Mouse (Mus musculus): ENCODE results near the gene Ctbp2. TPM values are rescaled to one million over a fixed set of nuclear protein-coding genes. Genes with fewer than 3 reads are reported as not detected.
A peak's percentile ranks its signal among the peaks of the same experiment; 100 is the strongest.

Gene Ctbp2
- polyA plus RNA-seq, 1 experiment from 2014 or later: 133 TPM

DNA sequence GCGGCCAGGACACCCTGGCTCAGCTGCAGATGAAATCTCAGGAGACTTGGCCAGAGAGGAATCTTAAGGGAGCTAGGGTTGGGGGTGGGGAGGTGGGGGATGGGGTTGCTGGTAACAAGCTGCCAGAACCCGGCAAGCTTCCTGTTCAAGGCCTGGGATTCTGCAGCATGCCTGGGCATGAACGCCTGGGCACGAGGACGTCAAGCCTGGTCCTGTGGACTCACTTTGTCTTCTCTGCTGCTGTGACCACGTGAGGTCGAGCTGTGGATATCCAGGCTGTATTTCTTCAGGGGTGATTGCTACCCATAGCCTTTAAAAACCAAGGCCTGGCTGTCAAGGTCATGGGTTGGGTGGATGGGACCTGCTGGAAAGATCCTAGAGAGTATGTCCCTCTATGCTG lies 118.4 kb downstream of the Ctbp2 start:
- Histone ChIP-seq H3K9me3 (no peaks in the 10 kb centered on the region), H3K4me3 (no peak overlapping the region), H3K36me3 (replicated peaks) (peaks cover 73% of the 10 kb centered on the region), H3K27ac (peak overlapping the region; percentile 53), H3K27me3 (ENCODE audit: poor library complexity, severe bottlenecking) (no peaks in the 10 kb centered on the region), H3K4me1 (peaks cover 39% of the 10 kb centered on the region)
- 88% methylated on average over 7 of the region's 7 CpGs for WGBS
- no peak for DNase-seq (ENCODE audit: extremely low spot score, low spot score)

DNA sequence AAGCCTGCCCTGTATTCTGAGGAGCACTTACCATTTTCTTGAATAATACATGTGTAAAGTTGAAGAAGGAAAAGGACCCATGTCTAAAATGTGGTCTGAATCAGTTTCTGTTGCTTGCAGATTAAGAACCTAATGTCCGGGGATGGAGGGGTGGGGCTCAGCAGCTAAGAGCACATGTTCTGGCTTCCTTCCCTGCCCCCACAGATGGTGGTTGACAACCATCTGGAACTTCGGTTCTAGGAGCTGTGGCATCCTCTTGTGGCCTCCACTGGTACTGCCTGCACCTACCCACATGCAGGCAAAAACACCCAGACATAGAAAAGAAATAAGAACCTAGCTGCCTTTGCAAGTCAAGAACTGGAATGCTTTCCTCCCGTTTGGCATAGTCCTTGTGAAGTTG lies 120.7 kb downstream of the Ctbp2 start:
- H3K36me3 ChIP-seq (replicated peaks): peaks cover 75% of the 10 kb centered on the region
- WGBS: 58% methylated on average over 3 of the region's 3 CpGs
- peaks cover 27% of the 10 kb centered on the region for H3K4me1 ChIP-seq

DNA sequence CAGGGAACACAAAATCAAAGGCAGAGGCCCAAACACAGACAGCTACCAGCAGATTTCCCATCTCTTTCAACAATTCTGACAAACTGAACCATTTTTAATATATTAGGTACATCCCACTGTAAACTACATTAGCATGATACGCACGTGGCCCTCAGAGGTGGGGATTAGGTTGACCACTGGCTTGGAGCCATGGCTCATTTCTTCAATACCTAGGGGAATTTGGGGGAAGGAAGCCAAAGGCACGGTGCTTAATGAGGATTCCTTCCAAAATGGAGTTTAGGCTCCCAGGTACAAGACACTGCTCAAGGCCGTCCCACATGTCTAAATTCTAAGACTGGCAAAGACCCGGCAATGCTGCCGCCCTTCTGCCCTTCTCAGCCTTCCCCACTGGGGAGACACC lies 121.9 kb downstream of the Ctbp2 start:
- WGBS: 92% methylated on average over 6 of the region's 6 CpGs
- H3K4me3 ChIP-seq: no peak overlapping the region
- peaks cover 77% of the 10 kb centered on the region for H3K36me3 ChIP-seq (replicated peaks)
- H3K9me3 ChIP-seq: no peaks in the 10 kb centered on the region
- DNase-seq (ENCODE audit: extremely low spot score, low spot score): no peak
- H3K4me1 ChIP-seq: peaks cover 22% of the 10 kb centered on the region
- no peaks in the 10 kb centered on the region for H3K27me3 ChIP-seq (ENCODE audit: poor library complexity, severe bottlenecking)
- H3K27ac ChIP-seq: no peak overlapping the region

More for the DNA sequence above, 120.7 kb downstream of the Ctbp2 start:
- Histone ChIP-seq H3K27me3 (ENCODE audit: poor library complexity, severe bottlenecking) (no peaks in the 10 kb centered on the region), H3K9me3 (no peaks in the 10 kb centered on the region), H3K27ac (no peak overlapping the region), H3K4me3 (no peak overlapping the region)
- no peak for DNase-seq (ENCODE audit: extremely low spot score, low spot score)

DNA sequence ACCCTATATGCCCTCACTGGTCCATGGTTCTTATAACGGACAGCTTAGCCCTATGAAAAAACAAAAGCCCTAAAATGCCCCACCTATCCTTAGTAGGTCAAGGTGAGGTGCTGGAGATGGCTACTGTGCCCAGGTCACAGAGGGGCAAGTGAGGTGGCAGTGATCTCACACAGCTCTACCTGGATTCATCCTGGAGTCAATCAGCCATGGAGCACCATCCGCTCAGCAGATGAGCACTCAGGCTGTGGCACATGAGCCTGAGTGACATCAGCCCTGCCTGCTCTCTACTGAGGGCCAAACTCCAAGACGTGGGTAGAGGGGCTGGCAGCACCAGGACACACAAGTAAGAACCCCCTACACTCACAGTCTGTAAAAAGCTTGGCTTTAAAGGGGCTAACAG lies 122.8 kb downstream of the Ctbp2 start:
- DNase-seq (ENCODE audit: extremely low spot score, low spot score): no peak
- Histone ChIP-seq H3K9me3 (no peaks in the 10 kb centered on the region), H3K27ac (no peak overlapping the region), H3K4me1 (peaks cover 22% of the 10 kb centered on the region), H3K27me3 (ENCODE audit: poor library complexity, severe bottlenecking) (no peaks in the 10 kb centered on the region), H3K4me3 (no peak overlapping the region), H3K36me3 (replicated peaks) (peaks cover 85% of the 10 kb centered on the region)
- WGBS: 95% methylated on average over 3 of the region's 3 CpGs

DNA sequence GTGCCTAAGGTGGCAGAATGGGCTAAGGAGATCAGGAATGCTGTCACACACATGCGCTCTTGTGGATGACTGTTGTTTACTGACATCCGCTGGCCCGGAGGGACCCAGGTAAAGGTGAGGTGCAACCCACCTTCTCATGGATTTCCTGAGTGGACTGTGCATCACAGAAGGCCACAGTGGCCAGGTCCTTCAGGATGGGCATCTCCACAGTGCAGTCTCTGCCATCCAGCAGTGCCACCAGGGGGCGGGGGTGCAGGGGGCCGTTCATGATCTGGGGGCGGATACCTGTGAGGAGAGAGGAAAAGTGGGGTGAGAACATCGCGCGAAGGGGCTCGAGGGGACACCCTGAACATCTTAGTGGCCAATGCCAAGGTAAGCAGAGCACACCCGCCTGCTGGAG lies 125.1 kb downstream of the Ctbp2 start:
- Histone ChIP-seq H3K27ac (no peak overlapping the region), H3K4me1 (0 out of 2 replicates have a peak, but pooled peaks cover 5% of the 10 kb centered on the region), H3K9me3 (no peaks in the 10 kb centered on the region), H3K27me3 (ENCODE audit: poor library complexity, severe bottlenecking) (no peaks in the 10 kb centered on the region), H3K36me3 (replicated peaks) (peaks cover 94% of the 10 kb centered on the region), H3K4me3 (no peak overlapping the region)
- WGBS: 95% methylated on average over 11 of the region's 11 CpGs
- DNase-seq (ENCODE audit: extremely low spot score, low spot score): no peak

DNA sequence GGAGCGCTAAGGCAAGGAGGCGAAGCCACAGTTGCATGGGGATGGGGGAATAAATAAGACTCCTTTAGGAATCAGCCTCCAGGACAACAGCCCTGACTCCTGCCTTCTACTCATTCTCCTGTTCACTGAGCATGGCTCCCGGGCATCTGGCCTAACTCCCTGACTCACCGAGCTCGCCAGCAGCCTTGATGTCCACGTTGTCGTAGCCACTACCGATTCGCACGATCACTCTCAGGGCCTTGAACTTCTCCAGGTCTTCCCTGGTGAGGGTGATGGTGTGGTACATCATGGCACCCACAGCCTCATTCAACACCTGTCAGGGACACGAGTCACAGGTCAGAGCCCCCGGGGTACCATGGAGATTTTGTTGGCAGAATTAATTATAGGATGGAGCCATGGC lies 125.5 kb downstream of the Ctbp2 start:
- DNase-seq (ENCODE audit: extremely low spot score, low spot score): no peak
- Histone ChIP-seq H3K9me3 (no peaks in the 10 kb centered on the region), H3K4me3 (no peak overlapping the region), H3K27me3 (ENCODE audit: poor library complexity, severe bottlenecking) (no peaks in the 10 kb centered on the region), H3K27ac (no peak overlapping the region), H3K36me3 (replicated peaks) (peaks cover 98% of the 10 kb centered on the region), H3K4me1 (0 out of 2 replicates have a peak, but pooled peaks cover 1% of the 10 kb centered on the region)
- WGBS: 97% methylated on average over 12 of the region's 12 CpGs

DNA sequence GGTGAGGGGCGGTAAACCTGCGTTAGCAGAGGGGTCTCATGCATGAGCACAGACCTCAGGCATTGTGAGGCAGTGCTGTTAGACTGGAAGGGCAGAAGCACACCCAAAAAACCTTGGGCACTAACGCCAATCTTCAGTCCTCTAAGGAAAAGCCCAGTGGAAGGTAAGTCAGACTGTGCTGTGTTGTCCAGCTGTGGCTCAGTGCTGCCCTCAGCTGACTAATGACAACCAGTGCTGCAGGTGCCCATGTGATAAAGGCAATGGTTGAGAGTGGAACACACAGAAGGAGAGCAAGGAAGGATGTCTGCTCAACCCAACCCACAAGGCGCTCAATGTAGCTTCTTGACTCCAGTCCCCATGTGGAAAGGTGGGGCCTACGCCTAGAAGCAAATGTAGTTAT lies 127.8 kb downstream of the Ctbp2 start:
- no peak overlapping the region for H3K4me3 ChIP-seq
- no peaks in the 10 kb centered on the region for H3K27me3 ChIP-seq (ENCODE audit: poor library complexity, severe bottlenecking)
- no peaks in the 10 kb centered on the region for H3K9me3 ChIP-seq
- H3K4me1 ChIP-seq: no peaks in the 10 kb centered on the region
- WGBS: 88% methylated on average over 5 of the region's 5 CpGs
- DNase-seq (ENCODE audit: extremely low spot score, low spot score): no peak
- peaks cover 100% of the 10 kb centered on the region for H3K36me3 ChIP-seq (replicated peaks)
- H3K27ac ChIP-seq: no peak overlapping the region

DNA sequence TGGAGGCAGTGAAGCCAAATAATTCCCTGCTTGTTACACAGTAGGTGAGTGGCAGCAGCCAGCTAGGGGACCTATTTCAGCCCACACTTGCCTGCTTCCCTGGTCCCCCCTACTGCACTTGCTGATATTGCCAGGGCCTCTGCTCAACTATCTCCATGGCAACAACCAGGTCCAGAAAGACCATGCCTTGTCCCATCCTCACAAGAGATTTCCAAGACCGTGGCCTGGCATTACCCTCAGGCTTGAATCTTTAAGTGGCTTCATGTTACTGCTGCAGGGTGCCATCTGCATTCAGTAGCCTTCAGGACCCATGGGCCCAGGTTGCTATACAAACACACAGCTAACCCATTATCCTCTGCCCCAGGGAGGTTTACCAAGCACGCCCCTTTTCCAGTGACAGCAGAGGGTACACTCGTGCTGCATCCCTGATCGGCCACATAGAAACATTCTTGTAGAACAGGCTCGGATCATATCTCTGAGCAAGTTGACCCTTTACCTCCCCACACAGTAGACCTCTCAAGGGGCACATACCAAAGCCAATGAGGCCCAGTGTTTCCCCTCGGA lies 129.4 kb downstream of the Ctbp2 start:
- H3K36me3 ChIP-seq (replicated peaks): peaks cover 100% of the 10 kb centered on the region
- no peak overlapping the region for H3K27ac ChIP-seq
- WGBS: 87% methylated on average over 6 of the region's 6 CpGs
- H3K27me3 ChIP-seq (ENCODE audit: poor library complexity, severe bottlenecking): no peaks in the 10 kb centered on the region
- H3K4me3 ChIP-seq: no peak overlapping the region
- no peaks in the 10 kb centered on the region for H3K9me3 ChIP-seq
- H3K4me1 ChIP-seq: no peaks in the 10 kb centered on the region
- DNase-seq (ENCODE audit: extremely low spot score, low spot score): peak; percentile 9

DNA sequence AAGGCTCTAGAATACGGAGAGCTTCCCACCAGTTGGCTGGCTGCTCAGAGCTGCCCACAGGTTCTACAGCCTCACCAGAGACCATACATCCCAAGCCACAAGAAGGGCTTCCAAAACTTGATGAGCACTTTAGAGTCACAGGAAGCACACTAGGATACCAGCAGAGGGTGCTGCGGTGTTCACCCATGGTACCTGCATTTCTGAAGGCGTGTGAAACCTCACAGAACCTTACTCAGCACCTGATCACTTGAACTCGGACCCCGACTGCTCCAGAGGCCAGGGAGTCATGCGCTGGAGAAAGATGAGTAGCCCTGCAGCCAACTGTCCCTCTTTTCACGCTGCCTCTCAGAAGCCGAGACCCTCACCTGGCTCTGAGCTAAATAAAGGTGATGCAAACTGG lies 130.0 kb downstream of the Ctbp2 start:
- peaks cover 100% of the 10 kb centered on the region for H3K36me3 ChIP-seq (replicated peaks)
- DNase-seq (ENCODE audit: extremely low spot score, low spot score): peak; percentile 11
- no peaks in the 10 kb centered on the region for H3K4me1 ChIP-seq
- no peak overlapping the region for H3K4me3 ChIP-seq
- no peak overlapping the region for H3K27ac ChIP-seq
- 89% methylated on average over 8 of the region's 8 CpGs for WGBS
- H3K27me3 ChIP-seq (ENCODE audit: poor library complexity, severe bottlenecking): no peaks in the 10 kb centered on the region
- no peaks in the 10 kb centered on the region for H3K9me3 ChIP-seq

DNA sequence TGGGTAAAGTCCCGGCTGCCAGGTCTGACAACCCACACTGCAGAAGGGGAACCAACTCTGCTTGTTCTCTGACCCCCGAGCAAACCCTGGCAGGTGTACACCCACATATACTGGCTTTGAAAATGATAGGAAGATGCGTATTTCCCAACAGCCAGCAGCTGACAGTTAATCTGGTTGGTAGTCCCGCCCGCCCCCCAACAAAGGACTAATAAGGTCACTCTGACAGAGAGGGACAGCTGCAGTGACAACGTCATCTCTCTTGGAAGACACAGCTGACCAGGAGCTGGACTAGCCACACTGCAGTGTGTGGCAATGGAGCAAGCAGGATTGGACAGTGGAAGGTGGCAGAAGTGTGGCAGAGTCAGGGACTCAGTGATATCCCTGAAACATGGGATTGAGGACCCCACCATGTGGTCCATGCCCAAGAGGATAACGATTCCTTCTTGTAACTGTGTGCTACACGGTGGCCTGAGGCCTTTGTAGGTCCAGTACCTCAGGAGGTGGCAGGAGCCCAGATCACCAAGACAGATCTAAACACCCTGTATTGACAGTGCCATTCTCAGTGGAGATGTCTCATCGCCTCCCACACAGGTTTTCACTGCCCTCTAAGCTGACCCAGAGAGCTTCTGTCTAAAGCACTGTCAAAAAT lies 131.1 kb downstream of the Ctbp2 start:
- DNase-seq (ENCODE audit: extremely low spot score, low spot score): peak; percentile 10
- H3K36me3 ChIP-seq (replicated peaks): peaks cover 100% of the 10 kb centered on the region

DNA sequence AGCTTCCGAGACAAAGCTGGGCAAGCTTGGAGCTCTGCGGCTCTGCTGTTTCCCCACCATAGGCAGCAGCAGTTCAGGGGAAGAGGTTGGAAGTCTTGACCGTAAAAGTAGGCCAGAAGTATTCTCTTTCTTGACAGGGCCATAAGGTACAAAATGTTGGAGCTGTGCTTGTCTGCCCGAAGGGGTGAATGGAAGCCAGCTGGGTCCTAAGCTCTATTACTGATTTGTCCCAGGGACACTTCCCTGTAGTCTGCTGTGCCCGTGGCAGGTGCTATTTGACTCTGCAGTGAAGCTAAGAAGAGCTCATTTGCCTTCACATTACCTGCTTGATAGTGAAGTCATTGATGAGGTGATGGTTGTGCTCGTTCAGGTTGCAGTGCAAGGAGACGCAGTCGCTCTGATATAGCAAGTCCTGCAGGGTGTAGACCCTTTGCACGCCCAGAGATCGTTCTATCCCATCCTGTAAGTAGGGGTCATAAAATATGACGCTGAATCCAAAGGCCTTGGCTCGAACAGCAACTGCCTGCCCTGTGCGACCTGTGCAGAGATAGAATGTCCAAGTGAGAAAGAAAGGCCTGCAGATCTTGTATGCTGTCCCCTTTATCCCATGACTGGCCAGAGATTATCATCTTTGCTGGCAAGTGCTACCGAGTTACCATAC lies 132.8 kb downstream of the Ctbp2 start:
- WGBS: 94% methylated on average over 14 of the region's 14 CpGs
- no peaks in the 10 kb centered on the region for H3K27me3 ChIP-seq (ENCODE audit: poor library complexity, severe bottlenecking)
- H3K27ac ChIP-seq: no peak overlapping the region
- H3K9me3 ChIP-seq: no peaks in the 10 kb centered on the region
- no peak overlapping the region for H3K4me3 ChIP-seq
- no peak for DNase-seq (ENCODE audit: extremely low spot score, low spot score)
- peaks cover 93% of the 10 kb centered on the region for H3K36me3 ChIP-seq (replicated peaks)
- H3K4me1 ChIP-seq: no peaks in the 10 kb centered on the region

More for the DNA sequence above, 131.1 kb downstream of the Ctbp2 start:
- WGBS: 87% methylated on average over 9 of the region's 9 CpGs
- H3K4me3 ChIP-seq: no peak overlapping the region
- H3K27me3 ChIP-seq (ENCODE audit: poor library complexity, severe bottlenecking): no peaks in the 10 kb centered on the region
- no peaks in the 10 kb centered on the region for H3K4me1 ChIP-seq
- no peaks in the 10 kb centered on the region for H3K9me3 ChIP-seq
- no peak overlapping the region for H3K27ac ChIP-seq

DNA sequence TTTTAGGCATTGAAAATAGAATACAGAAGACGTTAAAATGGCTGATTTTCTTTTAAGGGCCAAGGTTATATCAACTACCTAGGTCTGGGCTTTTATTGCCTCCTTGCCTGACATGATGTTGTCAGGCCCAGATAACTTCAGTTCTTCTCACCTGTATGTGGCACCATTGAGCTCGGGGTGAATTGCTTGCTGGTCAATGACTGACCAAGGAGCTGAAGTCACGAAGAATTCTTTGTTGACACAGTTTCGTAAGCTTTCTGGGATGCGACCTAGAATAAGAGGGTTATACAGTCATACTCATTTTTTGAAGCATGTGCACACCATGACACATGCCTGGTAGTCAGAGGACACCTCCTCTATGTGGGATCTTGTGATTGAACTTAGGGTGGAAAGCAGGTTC lies 134.3 kb downstream of the Ctbp2 start:
- Histone ChIP-seq H3K36me3 (replicated peaks) (peaks cover 93% of the 10 kb centered on the region), H3K9me3 (no peaks in the 10 kb centered on the region), H3K27me3 (ENCODE audit: poor library complexity, severe bottlenecking) (no peaks in the 10 kb centered on the region), H3K4me1 (no peaks in the 10 kb centered on the region), H3K4me3 (no peak overlapping the region), H3K27ac (no peak overlapping the region)
- DNase-seq (ENCODE audit: extremely low spot score, low spot score): no peak
- 90% methylated on average over 5 of the region's 5 CpGs for WGBS

DNA sequence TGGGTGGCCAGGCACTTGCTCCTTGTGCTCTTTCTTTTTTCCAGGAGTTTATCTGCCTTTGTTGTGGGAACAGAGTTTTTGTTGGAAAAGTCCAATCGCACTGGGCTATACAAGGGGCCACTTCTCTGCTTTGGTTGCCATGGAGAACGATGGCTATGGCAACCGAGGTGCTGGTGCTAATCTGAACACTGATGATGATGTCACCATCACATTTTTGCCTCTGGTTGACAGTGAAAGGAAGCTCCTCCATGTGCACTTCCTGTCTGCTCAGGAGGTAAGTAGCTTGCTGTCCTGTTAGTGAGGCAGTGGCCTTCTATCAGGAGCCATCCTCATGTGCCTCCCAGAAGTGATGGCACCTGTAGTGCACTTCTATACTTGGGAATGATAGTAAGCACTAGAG lies 141.5 kb downstream of the Ctbp2 start:
- H3K4me3 ChIP-seq: no peak overlapping the region
- no peak overlapping the region for H3K27ac ChIP-seq
- no peak for DNase-seq (ENCODE audit: extremely low spot score, low spot score)
- H3K4me1 ChIP-seq: peaks cover 12% of the 10 kb centered on the region
- no peaks in the 10 kb centered on the region for H3K9me3 ChIP-seq
- H3K36me3 ChIP-seq (replicated peaks): peaks cover 85% of the 10 kb centered on the region
- 72% methylated on average over 3 of the region's 3 CpGs for WGBS
- H3K27me3 ChIP-seq (ENCODE audit: poor library complexity, severe bottlenecking): no peaks in the 10 kb centered on the region

All from forebrain, embryonic 10.5 days (tissue).